Mouse (Mus musculus): ENCODE measurements around the gene Abca6.

Abca6 gene

GRCm38 (mm10) chr11:110196561-110197306 lies 54.8 kb downstream of the Abca6 start:
- DNase-seq (ENCODE audit: low read depth): no peak

DNA sequence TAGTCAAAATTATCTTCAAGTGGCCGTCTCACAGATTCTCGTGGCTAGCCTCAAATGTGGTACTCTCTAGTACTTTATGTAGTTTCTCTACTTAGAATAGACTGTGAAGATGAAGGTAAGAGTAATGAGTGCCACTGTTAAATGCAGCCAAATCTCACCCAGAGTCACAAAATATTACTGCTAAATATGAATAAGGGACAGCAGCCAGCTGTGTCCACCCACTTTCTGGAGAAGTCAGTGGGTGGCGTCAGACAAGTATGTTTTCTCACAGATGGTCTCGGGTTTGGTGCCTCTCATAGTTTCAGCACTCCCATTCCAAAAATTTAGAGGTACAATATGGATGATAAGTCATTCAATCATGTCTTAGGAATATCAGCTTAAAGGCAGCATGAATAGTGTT lies 56.3 kb downstream of the Abca6 start:
- DNase-seq (ENCODE audit: low read depth): no peak

GRCm38 (mm10) chr11:110171212-110171611 lies 80.4 kb downstream of the Abca6 start:
- DNase-seq (ENCODE audit: low read depth): no peak

DNA sequence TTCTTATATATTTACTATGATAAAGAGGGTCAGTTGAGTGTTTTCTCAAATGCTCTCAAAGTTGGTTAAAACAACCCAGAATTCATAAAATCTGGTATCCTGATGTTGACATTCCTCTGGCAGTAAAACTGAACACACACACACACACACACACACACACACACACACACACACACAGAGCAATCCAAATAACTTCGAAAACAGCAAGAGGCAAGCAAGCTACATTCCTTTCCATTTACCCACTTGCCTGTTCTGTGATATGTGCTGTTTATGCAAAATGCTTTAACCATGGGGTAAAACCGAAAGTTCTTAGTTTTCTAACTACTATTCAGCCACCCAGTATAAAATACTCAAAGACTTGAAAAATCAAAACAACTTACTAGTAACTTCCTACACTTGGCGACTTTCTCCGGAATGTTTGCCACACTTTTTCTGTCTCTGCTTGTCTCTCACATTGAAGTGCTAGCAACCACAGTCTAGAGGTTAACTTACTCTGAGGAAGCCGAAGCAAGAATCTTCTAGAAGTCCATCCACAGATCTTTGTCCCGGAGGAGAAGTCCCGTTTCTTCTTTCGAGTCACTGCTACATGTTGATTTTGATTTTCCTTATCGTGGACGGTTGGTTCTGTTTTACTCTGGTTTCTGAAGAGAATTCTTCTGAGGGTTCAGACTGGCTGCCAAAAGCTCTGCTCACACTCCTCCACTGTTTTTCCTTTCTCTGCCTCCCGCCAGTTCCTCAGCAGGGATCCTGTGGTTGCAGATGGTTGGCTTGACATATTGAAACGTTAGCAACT lies 83.9 kb downstream of the Abca6 start, which contains the start of gene Abca9:
Gene Abca9 (minus strand): TSS at position 738 of the 793 bp plus-strand sequence.
- no peak for DNase-seq (ENCODE audit: low read depth)

DNA sequence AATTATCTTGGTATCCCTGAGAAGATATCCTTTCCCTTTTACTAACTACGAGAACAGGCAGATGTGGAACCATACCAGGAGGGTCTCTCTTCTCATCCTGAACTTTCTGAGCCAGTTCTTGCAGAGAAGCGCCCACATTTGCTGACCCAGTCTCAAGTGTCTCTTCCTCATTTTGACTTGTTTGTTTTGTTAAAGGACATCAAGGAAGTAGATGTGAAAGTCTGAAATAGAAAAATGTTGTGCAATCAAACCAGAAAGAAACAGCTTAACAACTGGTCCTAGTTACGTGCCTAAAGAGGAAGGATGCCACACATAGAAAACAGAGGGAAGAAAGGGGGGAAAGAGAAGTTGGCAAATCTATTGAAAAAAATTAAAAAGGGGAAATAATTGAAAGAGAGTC lies 85.8 kb downstream of the Abca6 start:
- DNase-seq (ENCODE audit: low read depth): peak; percentile 64

GRCm38 (mm10) chr11:110165409-110165808 lies 86.2 kb downstream of the Abca6 start:
- DNase-seq (ENCODE audit: low read depth): no peak

GRCm38 (mm10) chr11:110157059-110157458 lies 94.5 kb downstream of the Abca6 start:
- no peak for DNase-seq (ENCODE audit: low read depth)

GRCm38 (mm10) chr11:110155985-110156384 lies 95.6 kb downstream of the Abca6 start:
- DNase-seq (ENCODE audit: low read depth): no peak

- no peak for DNase-seq (ENCODE audit: low read depth)
These were observed 103.9 kb downstream of the Abca6 start for GRCm38 (mm10) chr11:110147640-110148039.

GRCm38 (mm10) chr11:110145421-110145820 lies 106.2 kb downstream of the Abca6 start:
- no peak for DNase-seq (ENCODE audit: low read depth)

GRCm38 (mm10) chr11:110130760-110131159 lies 120.8 kb downstream of the Abca6 start:
- DNase-seq (ENCODE audit: low read depth): peak; percentile 11

Data from 416B (cell line).